Mouse (Mus musculus): ENCODE measurements around the gene Rhbdl1. TPM values are rescaled to one million over a fixed set of nuclear protein-coding genes. Genes with fewer than 3 reads are reported as not detected.

Rhbdl1 gene
- total RNA-seq, 1 experiment from 2014 or later = 0.84 TPM

Other genes with a start within 250 kb of the Rhbdl1 start
- gene Gng13, start 120.1 kb downstream of the Rhbdl1 start, total RNA-seq (2023; ENCODE audit: inconsistent age) = not detected in 4 replicates
- 6.4 to 12.4 TPM (median 8.6 TPM) in 4 replicates for gene Chtf18, start 109.9 kb downstream of the Rhbdl1 start, total RNA-seq (2023; ENCODE audit: inconsistent age)
- gene Rpusd1, start 109.6 kb downstream of the Rhbdl1 start, total RNA-seq (2023; ENCODE audit: inconsistent age) = 5.2 to 7.4 TPM (median 7.3 TPM) in 4 replicates
- gene Mslnl, start 101.3 kb downstream of the Rhbdl1 start, total RNA-seq (2023; ENCODE audit: inconsistent age) = not detected in 4 replicates
- gene Msln, start 82.9 kb downstream of the Rhbdl1 start, total RNA-seq (2023; ENCODE audit: inconsistent age) = 1.6 TPM in 1 of 4 replicates, not detected in the others
- 27.3 to 40.0 TPM (median 36.0 TPM) in 4 replicates for gene Narfl, start 63.5 kb downstream of the Rhbdl1 start, total RNA-seq (2023; ENCODE audit: inconsistent age)
- gene Haghl, start 51.6 kb downstream of the Rhbdl1 start, total RNA-seq (2023; ENCODE audit: inconsistent age) = 16.0 to 24.2 TPM (median 19.1 TPM) in 4 replicates
- gene Ccdc78, start 50.7 kb downstream of the Rhbdl1 start, total RNA-seq (2023; ENCODE audit: inconsistent age) = not detected in 4 replicates
- 46.3 to 58.4 TPM (median 50.0 TPM) in 4 replicates for gene Fam173a, start 44.4 kb downstream of the Rhbdl1 start, total RNA-seq (2023; ENCODE audit: inconsistent age)
- gene AC134908.4, start 41.6 kb downstream of the Rhbdl1 start, total RNA-seq (2023; ENCODE audit: inconsistent age) = 1.5 TPM in 1 of 4 replicates, not detected in the others
- 10.2 to 15.1 TPM (median 13.2 TPM) in 4 replicates for gene Metrn, start 40.2 kb downstream of the Rhbdl1 start, total RNA-seq (2023; ENCODE audit: inconsistent age)
- gene Fbxl16, start 28.2 kb downstream of the Rhbdl1 start, total RNA-seq (2023; ENCODE audit: inconsistent age) = not detected in 4 replicates
- 17.0 to 23.5 TPM (median 22.7 TPM) in 4 replicates for gene Wdr24, start 13.7 kb downstream of the Rhbdl1 start, total RNA-seq (2023; ENCODE audit: inconsistent age)
- 26.8 to 30.2 TPM (median 29.3 TPM) in 4 replicates for gene Jmjd8, start 8.4 kb downstream of the Rhbdl1 start, total RNA-seq (2023; ENCODE audit: inconsistent age)
- 62.5 to 74.1 TPM (median 64.8 TPM) in 4 replicates for gene Stub1, start 3.9 kb downstream of the Rhbdl1 start, total RNA-seq (2023; ENCODE audit: inconsistent age)
- 3.4 to 4.4 TPM (median 3.6 TPM) in 4 replicates for gene Gm20683, start 4.5 kb upstream of the Rhbdl1 start, total RNA-seq (2023; ENCODE audit: inconsistent age)
- gene Rhot2, start 7.6 kb upstream of the Rhbdl1 start, total RNA-seq (2023; ENCODE audit: inconsistent age) = 61.4 to 71.1 TPM (median 69.6 TPM) in 4 replicates
- gene Wdr90, start 24.2 kb upstream of the Rhbdl1 start, total RNA-seq (2023; ENCODE audit: inconsistent age) = 33.3 to 45.0 TPM (median 38.3 TPM) in 4 replicates
- 0.69 to 3.3 TPM (median 3.0 TPM) in 3 of 4 replicates, not detected in the other for gene Mcrip2, start 31.5 kb upstream of the Rhbdl1 start, total RNA-seq (2023; ENCODE audit: inconsistent age)
- gene Mettl26, start 37.8 kb upstream of the Rhbdl1 start, total RNA-seq (2023; ENCODE audit: inconsistent age) = 24.4 to 27.9 TPM (median 26.1 TPM) in 4 replicates
- 5.7 to 6.6 TPM (median 6.0 TPM) in 4 replicates for gene Wfikkn1, start 43.6 kb upstream of the Rhbdl1 start, total RNA-seq (2023; ENCODE audit: inconsistent age)
- 20.9 to 25.3 TPM (median 23.0 TPM) in 4 replicates for gene Rab40c, start 82.4 kb upstream of the Rhbdl1 start, total RNA-seq (2023; ENCODE audit: inconsistent age)
- 75.7 to 84.9 TPM (median 77.1 TPM) in 4 replicates for gene Pigq, start 107.6 kb upstream of the Rhbdl1 start, total RNA-seq (2023; ENCODE audit: inconsistent age)
- gene Nhlrc4, start 107.7 kb upstream of the Rhbdl1 start, total RNA-seq (2023; ENCODE audit: inconsistent age) = not detected in 4 replicates
- gene A930017K11Rik, start 115.3 kb upstream of the Rhbdl1 start, total RNA-seq (2023; ENCODE audit: inconsistent age) = 0.21 TPM in 1 of 4 replicates, not detected in the others
- gene Capn15, start 148.5 kb upstream of the Rhbdl1 start, total RNA-seq (2023; ENCODE audit: inconsistent age) = 35.7 to 39.1 TPM (median 38.2 TPM) in 4 replicates
- 9.1 to 12.2 TPM (median 10.4 TPM) in 4 replicates for gene Rab11fip3, start 232.3 kb upstream of the Rhbdl1 start, total RNA-seq (2023; ENCODE audit: inconsistent age)

Data from B cell, adult (primary cell).